Mouse (Mus musculus) heart, embryonic 13.5 days (tissue): ENCODE measurements around the gene E2f3. TPM values are rescaled to one million over a fixed set of nuclear protein-coding genes. Genes with fewer than 3 reads are reported as not detected.

ENCODE experiments used
- ATAC-seq: fragments of 200-750 bp; cut with Nextera tagmentation; 2 replicates; pipeline ENCODE4 v1.8.0; 2017; ENCODE audit warnings: moderate TSS enrichment; ENCODE audit not compliant: insufficient number of reproducible peaks, low FRiP score, low TSS enrichment; ENCODE audit errors: extremely low read depth
- H3K27ac ChIP-seq: fragments of 300-500 bp; sonication (generic); replicated peaks from 2 replicates; pipeline ENCODE4 v1.5.1; 2015; ENCODE audit warnings: moderate library complexity, mild to moderate bottlenecking, inconsistent platforms
- H3K27me3 ChIP-seq: fragments of 300-500 bp; sonication (generic); replicated peaks from 2 replicates; pipeline ENCODE4 v1.6.1; 2015; ENCODE audit warnings: mild to moderate bottlenecking, inconsistent platforms
- H3K36me3 ChIP-seq: fragments of 300-500 bp; sonication (generic); 2 replicates; pipeline ENCODE4 v1.6.1; 2015; ENCODE audit warnings: mild to moderate bottlenecking, inconsistent platforms
- H3K4me1 ChIP-seq: fragments of 300-500 bp; sonication (generic); 2 replicates; pipeline ENCODE4 v1.6.1; 2015; ENCODE audit warnings: inconsistent platforms
- H3K4me2 ChIP-seq: fragments of 300-500 bp; sonication (generic); 2 replicates; pipeline ENCODE4 v1.6.1; 2015; ENCODE audit warnings: inconsistent platforms, mild to moderate bottlenecking, moderate library complexity
- H3K4me3 ChIP-seq: fragments of 300-500 bp; sonication (generic); 2 replicates; pipeline ENCODE4 v1.5.1; 2015; ENCODE audit warnings: moderate library complexity, mild to moderate bottlenecking, inconsistent platforms
- H3K9ac ChIP-seq: fragments of 300-500 bp; sonication (generic); 2 replicates; pipeline ENCODE4 v1.6.1; 2015; ENCODE audit warnings: inconsistent platforms, mild to moderate bottlenecking, moderate library complexity
- H3K9me3 ChIP-seq: fragments of 300-500 bp; sonication (generic); 2 replicates; pipeline ENCODE4 v1.6.1; 2016; ENCODE audit warnings: inconsistent platforms
- WGBS: fragments of 180-500 bp; shearing (Covaris S2); methylation state at CpG from one replicate; pipeline ENCODE4 v1.1.7; 2015; ENCODE audit warnings: mixed read lengths; 5-methylcytosine and 5-hydroxymethylcytosine counted together
- polyA plus RNA-seq: library from polyadenylated mRNA; unstranded; fragments of >200 nt; fragmentation: Nextera tagmentation; extraction: Ambion mirVana; gene quantifications from 2 replicates; pipeline ENCODE4 v1.2.1, GENCODE M21; 2015

E2f3 gene
- polyA plus RNA-seq, 1 experiment from 2014 or later, result 9.1 TPM

DNA sequence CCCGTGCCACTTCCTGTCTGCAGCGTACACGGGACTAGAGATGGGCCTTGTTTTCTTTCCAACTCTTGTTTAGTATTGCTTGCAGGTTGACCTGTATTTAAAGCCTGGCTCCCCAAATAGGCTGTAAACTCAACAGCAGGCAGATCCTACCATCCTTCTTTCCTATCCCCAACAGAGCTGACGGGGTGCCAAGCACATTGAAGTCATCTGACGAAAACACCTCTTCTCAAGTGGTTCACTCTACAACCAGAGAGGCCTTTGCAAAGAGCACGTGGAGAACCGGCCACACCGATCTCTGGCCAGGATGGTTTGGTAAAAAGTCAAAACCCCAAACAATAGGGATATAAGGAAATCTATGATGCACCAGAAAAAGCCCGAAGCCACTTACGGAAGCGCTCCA is 8.5 kb downstream of the E2f3 start:
- Histone ChIP-seq H3K4me2 (no peak overlapping the region), H3K9me3 (no peaks in the 10 kb centered on the region), H3K27ac (no peak overlapping the region), H3K36me3 (peaks cover 22% of the 10 kb centered on the region; the same call in 1 of the 2 replicates), H3K4me1 (peaks cover 75% of the 10 kb centered on the region), H3K9ac (no peak overlapping the region), H3K27me3 (no peaks in the 10 kb centered on the region), H3K4me3 (no peak overlapping the region)
- WGBS, result 66% methylated on average over 11 of the region's 11 CpGs
- ATAC-seq, result no peak

DNA sequence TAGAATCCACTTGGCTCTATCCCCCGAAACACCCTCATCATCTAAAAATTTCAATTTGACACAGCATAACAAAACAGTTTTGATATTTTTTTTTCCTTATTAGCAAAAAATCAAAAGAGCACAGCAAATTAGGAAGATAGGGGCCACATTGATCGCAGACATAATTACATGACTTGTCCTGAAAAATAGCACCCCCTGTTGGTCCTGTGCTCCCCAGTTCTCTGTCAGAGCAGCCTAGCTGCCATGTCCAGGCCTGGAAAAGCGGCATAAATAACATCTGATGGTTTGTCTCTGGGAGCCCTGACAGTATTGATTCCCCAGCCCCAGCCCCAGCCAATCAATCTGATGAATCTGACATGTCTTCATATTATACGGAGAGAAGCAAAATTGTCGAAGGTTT is 11.8 kb downstream of the E2f3 start:
- Histone ChIP-seq H3K4me3 (no peak overlapping the region), H3K4me1 (peaks cover 55% of the 10 kb centered on the region), H3K27me3 (no peaks in the 10 kb centered on the region), H3K9me3 (no peaks in the 10 kb centered on the region), H3K9ac (no peak overlapping the region), H3K4me2 (no peak overlapping the region), H3K27ac (no peak overlapping the region), H3K36me3 (peaks cover 21% of the 10 kb centered on the region; the same call in 1 of the 2 replicates)
- 91% methylated on average over 5 of the region's 5 CpGs for WGBS
- ATAC-seq, result no peak

DNA sequence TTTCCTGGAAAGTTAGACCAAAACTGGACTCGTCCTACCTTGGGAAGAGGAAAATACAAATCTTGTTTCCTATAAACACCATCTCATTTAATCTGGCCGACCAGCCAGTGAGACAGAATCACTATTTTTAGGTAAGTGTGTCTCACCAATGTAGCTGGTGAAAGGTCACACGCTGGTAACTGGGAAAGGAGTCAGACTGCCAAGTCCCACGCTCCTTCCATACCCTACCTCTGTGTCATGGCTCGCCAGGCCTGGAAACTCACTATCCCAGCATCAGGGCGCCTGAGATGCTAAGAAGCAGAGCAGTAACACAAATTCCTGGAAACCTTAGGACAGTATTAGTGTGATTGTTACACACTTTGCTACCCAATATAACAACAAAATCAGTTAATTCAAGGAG is 12.3 kb downstream of the E2f3 start:
- Histone ChIP-seq H3K4me2 (no peak overlapping the region), H3K36me3 (peaks cover 17% of the 10 kb centered on the region), H3K4me3 (no peak overlapping the region), H3K27ac (no peak overlapping the region), H3K9ac (no peak overlapping the region), H3K27me3 (no peaks in the 10 kb centered on the region), H3K9me3 (no peaks in the 10 kb centered on the region), H3K4me1 (peaks cover 55% of the 10 kb centered on the region)
- WGBS, result 70% methylated on average over 6 of the region's 6 CpGs
- ATAC-seq, result no peak

DNA sequence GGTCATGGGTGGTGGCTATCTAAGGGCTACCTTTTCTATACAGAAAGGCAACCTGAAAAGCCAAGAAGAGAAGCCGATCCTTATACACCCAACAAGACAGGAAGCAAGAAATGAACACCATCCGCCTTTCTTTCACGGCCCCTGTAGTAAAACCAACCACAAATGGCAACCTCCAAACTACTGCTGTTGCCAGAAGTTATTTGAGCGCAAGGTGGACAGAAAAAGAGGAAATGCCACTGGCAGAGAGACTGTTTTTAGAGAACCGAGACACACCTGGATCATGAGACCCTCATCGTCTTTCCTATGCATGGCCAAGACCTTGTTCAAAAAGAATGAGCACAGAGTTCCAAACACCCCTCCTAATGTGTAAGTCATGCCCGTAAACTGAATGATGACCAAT is 15.5 kb downstream of the E2f3 start:
- Histone ChIP-seq H3K9me3 (no peaks in the 10 kb centered on the region), H3K36me3 (peaks cover 18% of the 10 kb centered on the region), H3K4me2 (no peak overlapping the region), H3K9ac (no peak overlapping the region), H3K4me3 (no peak overlapping the region), H3K27ac (no peak overlapping the region), H3K4me1 (peaks cover 54% of the 10 kb centered on the region), H3K27me3 (no peaks in the 10 kb centered on the region)
- no peak for ATAC-seq
- 90% methylated on average over 7 of the region's 7 CpGs for whole genome bisulfite sequencing

- Histone ChIP-seq H3K4me3 (no peak overlapping the region), H3K9ac (no peak overlapping the region), H3K27ac (no peak overlapping the region), H3K9me3 (no peaks in the 10 kb centered on the region), H3K4me2 (no peak overlapping the region), H3K36me3 (peaks cover 26% of the 10 kb centered on the region), H3K4me1 (peaks cover 42% of the 10 kb centered on the region), H3K27me3 (no peaks in the 10 kb centered on the region)
- ATAC-seq, result no peak
- WGBS, result 53% methylated on average over 7 of the region's 7 CpGs
These were observed 17.2 kb downstream of the E2f3 start for GRCm38 (mm10) chr13:29968636-29969035.

DNA sequence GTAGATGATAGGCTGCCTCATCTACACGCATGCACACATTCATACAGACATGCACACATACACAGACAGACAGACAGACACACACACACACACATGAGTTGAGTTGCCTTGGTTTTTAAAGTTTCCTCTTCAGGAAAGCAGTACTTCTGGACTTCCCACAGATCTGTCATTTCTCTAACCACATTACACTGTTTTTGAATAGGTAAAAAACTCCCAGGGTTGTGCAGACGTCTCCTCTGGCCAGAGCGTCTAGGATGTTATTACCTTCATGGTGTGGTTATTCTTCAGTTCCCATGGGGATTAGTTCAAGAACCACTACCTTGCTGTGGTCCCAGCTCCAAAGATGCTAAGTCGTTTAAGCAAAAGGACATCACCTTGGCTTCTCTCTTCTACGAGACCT is 18.5 kb downstream of the E2f3 start:
- Histone ChIP-seq H3K4me3 (no peak overlapping the region), H3K36me3 (peaks cover 37% of the 10 kb centered on the region), H3K4me2 (no peak overlapping the region), H3K9ac (no peak overlapping the region), H3K27me3 (no peaks in the 10 kb centered on the region), H3K27ac (no peak overlapping the region; the same call in 1 of the 2 replicates), H3K4me1 (peaks cover 37% of the 10 kb centered on the region), H3K9me3 (no peaks in the 10 kb centered on the region)
- ATAC-seq, result no peak
- WGBS, result 77% methylated on average over 5 of the region's 5 CpGs

- peaks cover 37% of the 10 kb centered on the region for H3K4me1 ChIP-seq
- peak; percentile 14; the same call in 1 of the 2 replicates for ATAC-seq
- H3K27me3 ChIP-seq, result no peaks in the 10 kb centered on the region
- WGBS, result 73% methylated on average over 8 of the region's 8 CpGs
- H3K27ac ChIP-seq, result no peak overlapping the region; the same call in 1 of the 2 replicates
- no peak overlapping the region for H3K4me3 ChIP-seq
- H3K4me2 ChIP-seq, result no peak overlapping the region
- H3K9ac ChIP-seq, result no peak overlapping the region
- H3K9me3 ChIP-seq, result no peaks in the 10 kb centered on the region
- peaks cover 37% of the 10 kb centered on the region for H3K36me3 ChIP-seq
These were observed 18.9 kb downstream of the E2f3 start for GRCm38 (mm10) chr13:29966966-29967365.

DNA sequence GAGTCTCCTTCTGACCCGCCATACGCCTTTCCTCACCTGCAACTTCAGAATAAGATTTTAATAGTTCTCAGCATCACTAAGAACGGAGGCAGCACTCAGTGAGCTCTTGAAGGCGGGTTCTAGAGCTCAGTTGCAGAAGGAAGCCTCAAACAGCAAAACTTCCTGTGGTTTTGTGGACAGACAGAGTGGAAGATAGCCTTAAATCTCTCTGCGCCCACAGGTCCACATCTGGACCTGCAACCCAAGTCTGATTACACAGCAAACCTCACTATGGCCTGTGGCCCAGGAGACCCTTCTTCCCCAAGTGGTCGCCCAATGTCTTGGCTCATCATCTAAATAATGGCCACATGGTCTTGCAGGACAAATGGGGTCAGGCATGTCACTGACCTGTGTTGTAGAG is 21.8 kb downstream of the E2f3 start:
- Histone ChIP-seq H3K4me2 (no peak overlapping the region), H3K9me3 (no peaks in the 10 kb centered on the region), H3K36me3 (peaks cover 40% of the 10 kb centered on the region), H3K4me3 (no peak overlapping the region), H3K27ac (no peak overlapping the region), H3K27me3 (no peaks in the 10 kb centered on the region), H3K9ac (no peak overlapping the region), H3K4me1 (peaks cover 26% of the 10 kb centered on the region)
- ATAC-seq, result no peak
- 87% methylated on average over 6 of the region's 6 CpGs for WGBS

GRCm38 (mm10) chr13:29960416-29960815 is 25.4 kb downstream of the E2f3 start:
- H3K36me3 ChIP-seq, result peaks cover 30% of the 10 kb centered on the region
- H3K4me3 ChIP-seq, result no peak overlapping the region
- ATAC-seq, result no peak
- H3K27ac ChIP-seq, result no peak overlapping the region
- 86% methylated on average over 6 of the region's 6 CpGs for WGBS
- no peak overlapping the region for H3K4me2 ChIP-seq
- H3K9ac ChIP-seq, result no peak overlapping the region
- no peaks in the 10 kb centered on the region for H3K27me3 ChIP-seq
- no peaks in the 10 kb centered on the region for H3K9me3 ChIP-seq
- H3K4me1 ChIP-seq, result peaks cover 18% of the 10 kb centered on the region

- peaks cover 23% of the 10 kb centered on the region for H3K36me3 ChIP-seq
- H3K9ac ChIP-seq, result no peak overlapping the region
- no peak overlapping the region for H3K4me3 ChIP-seq
- no peak overlapping the region; the same call in 1 of the 2 replicates for H3K27ac ChIP-seq
- H3K27me3 ChIP-seq, result no peaks in the 10 kb centered on the region
- no peak overlapping the region for H3K4me2 ChIP-seq
- peaks cover 18% of the 10 kb centered on the region for H3K4me1 ChIP-seq
- WGBS, result 71% methylated on average over 9 of the region's 9 CpGs
- H3K9me3 ChIP-seq, result 0 out of 2 replicates have a peak, but pooled peaks cover 5% of the 10 kb centered on the region
- ATAC-seq, result no peak
These were observed 28.1 kb downstream of the E2f3 start for GRCm38 (mm10) chr13:29957731-29958254.

- H3K36me3 ChIP-seq, result peaks cover 22% of the 10 kb centered on the region
- no peak overlapping the region for H3K9ac ChIP-seq
- 92% methylated on average over 12 of the region's 12 CpGs for WGBS
- H3K27ac ChIP-seq, result no peak overlapping the region
- H3K4me2 ChIP-seq, result no peak overlapping the region
- H3K4me3 ChIP-seq, result no peak overlapping the region
- H3K27me3 ChIP-seq, result no peaks in the 10 kb centered on the region
- peaks cover 18% of the 10 kb centered on the region for H3K4me1 ChIP-seq
- H3K9me3 ChIP-seq, result 0 out of 2 replicates have a peak, but pooled peaks cover 5% of the 10 kb centered on the region
- no peak for ATAC-seq
These were observed 28.9 kb downstream of the E2f3 start for GRCm38 (mm10) chr13:29956821-29957421.

DNA sequence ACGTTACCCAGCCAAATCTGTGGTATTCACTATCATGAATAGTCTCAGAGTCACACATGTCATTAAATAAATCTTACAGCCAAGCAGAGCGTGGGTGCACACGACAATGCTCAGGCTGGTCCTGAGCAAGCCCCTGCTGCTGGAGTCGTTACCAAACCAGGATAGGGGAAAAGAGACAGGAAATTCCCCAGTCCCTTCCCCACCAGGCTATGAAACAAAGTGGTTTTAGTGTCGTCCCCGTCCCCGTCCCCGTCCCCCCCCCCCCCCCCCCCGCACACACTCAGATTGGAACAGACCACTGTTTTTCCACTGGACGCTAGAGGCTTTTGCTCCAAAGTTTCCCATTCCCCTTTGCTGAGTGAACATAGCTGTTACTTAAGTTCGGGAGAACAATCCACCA is 30.6 kb downstream of the E2f3 start:
- WGBS, result 82% methylated on average over 11 of the region's 11 CpGs
- Histone ChIP-seq H3K4me1 (peaks cover 18% of the 10 kb centered on the region), H3K9ac (no peak overlapping the region), H3K27me3 (no peaks in the 10 kb centered on the region), H3K27ac (no peak overlapping the region), H3K9me3 (0 out of 2 replicates have a peak, but pooled peaks cover 5% of the 10 kb centered on the region), H3K36me3 (peaks cover 35% of the 10 kb centered on the region), H3K4me3 (no peak overlapping the region), H3K4me2 (no peak overlapping the region)
- ATAC-seq, result no peak
